Mouse (Mus musculus): ENCODE measurements around the gene Bend4.

- no peak for TF ChIP-seq CTCF (conservative IDR thresholded peaks at IDR 0.05; ENCODE audit: low read length)
- no peak for TF ChIP-seq NANOG (IDR thresholded peaks at IDR 0.05; ENCODE audit: borderline replicate concordance, low read length)
- TF ChIP-seq POU5F1 (IDR thresholded peaks at IDR 0.05; ENCODE audit: borderline replicate concordance, low read length), result no peak
Measured at GRCm38 (mm10) chr5:67401612-67402011, 26.5 kb downstream of the Bend4 start.

All from E14TG2a.4 (cell line).